Mouse (Mus musculus): ENCODE data around the gene D130052B06Rik.

DNA sequence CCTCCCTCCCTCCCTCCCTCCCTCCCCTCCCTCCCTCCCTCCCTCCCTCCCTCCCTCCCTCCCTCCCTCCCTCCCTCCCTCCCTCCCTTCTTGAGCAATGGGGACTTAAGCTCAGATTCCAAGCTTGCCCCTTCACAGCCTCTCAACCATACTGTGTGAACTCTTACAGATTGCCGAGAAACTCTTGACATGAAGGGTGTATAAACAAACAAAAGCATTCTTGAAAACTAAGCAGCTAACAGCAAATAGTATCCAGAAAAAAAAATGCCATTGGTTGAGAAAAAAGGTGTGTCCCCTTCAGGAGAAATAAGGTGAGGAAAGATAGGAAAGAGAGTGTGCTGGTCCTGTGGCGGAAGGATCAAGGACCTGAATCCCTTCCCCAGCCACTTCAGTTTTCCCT is 4.1 kb downstream of the D130052B06Rik start:
- TF ChIP-seq CTCF (IDR thresholded peaks at IDR 0.05; ENCODE audit: low read depth, low read length) (no peak), POLR2A (IDR thresholded peaks at IDR 0.05; ENCODE audit: borderline replicate concordance, low read depth, low read length) (no peak)

Measured in bone marrow macrophage, adult 2 months (primary cell).